Mouse (Mus musculus) limb, embryonic 10.5 days (tissue): ENCODE measurements around the gene Prkaa1. TPM values are rescaled to one million over a fixed set of nuclear protein-coding genes. Genes with fewer than 3 reads are reported as not detected.
"Not testable (repeated sequence)": the region's sequence is repeated elsewhere in the genome, so short reads cannot be mapped to it uniquely, and the experiment has no call there.

ENCODE experiments used
- DNase-seq: peaks from one replicate; pipeline ENCODE4 v3.0.0-alpha.2; 2017; ENCODE audit warnings: low spot score
- H3K27ac ChIP-seq: fragments of 300-500 bp; sonication (generic); 2 replicates; pipeline ENCODE4 v1.5.1; 2016; ENCODE audit warnings: mild to moderate bottlenecking
- H3K27me3 ChIP-seq: fragments of 300-500 bp; sonication (generic); 2 replicates; pipeline ENCODE4 v1.6.1; 2016; ENCODE audit warnings: low read depth, mild to moderate bottlenecking; ENCODE audit not compliant: poor library complexity, severe bottlenecking
- H3K36me3 ChIP-seq: fragments of 300-500 bp; sonication (generic); 2 replicates; pipeline ENCODE4 v1.6.1; 2016; ENCODE audit warnings: mild to moderate bottlenecking, moderate library complexity
- H3K4me1 ChIP-seq: fragments of 300-500 bp; sonication (generic); 2 replicates; pipeline ENCODE4 v1.6.1; 2016
- H3K4me3 ChIP-seq: fragments of 300-500 bp; sonication (generic); 2 replicates; pipeline ENCODE4 v1.5.1; 2016; ENCODE audit warnings: mild to moderate bottlenecking, moderate library complexity
- H3K9me3 ChIP-seq: fragments of 300-500 bp; sonication (generic); replicated peaks from 2 replicates; pipeline ENCODE4 v1.6.1; 2016; ENCODE audit warnings: mild to moderate bottlenecking
- WGBS: fragments of 180-500 bp; shearing (Covaris S2); methylation state at CpG from one replicate; pipeline ENCODE4 v1.1.7; 2016; 5-methylcytosine and 5-hydroxymethylcytosine counted together
- polyA plus RNA-seq: library from polyadenylated mRNA; unstranded; fragments of >200 nt; fragmentation: Nextera tagmentation; extraction: Ambion mirVana; gene quantifications from 2 replicates; pipeline ENCODE4 v1.2.1, GENCODE M21; 2016

Prkaa1 gene
- polyA plus RNA-seq, 1 experiment from 2014 or later = 16.2 TPM

DNA sequence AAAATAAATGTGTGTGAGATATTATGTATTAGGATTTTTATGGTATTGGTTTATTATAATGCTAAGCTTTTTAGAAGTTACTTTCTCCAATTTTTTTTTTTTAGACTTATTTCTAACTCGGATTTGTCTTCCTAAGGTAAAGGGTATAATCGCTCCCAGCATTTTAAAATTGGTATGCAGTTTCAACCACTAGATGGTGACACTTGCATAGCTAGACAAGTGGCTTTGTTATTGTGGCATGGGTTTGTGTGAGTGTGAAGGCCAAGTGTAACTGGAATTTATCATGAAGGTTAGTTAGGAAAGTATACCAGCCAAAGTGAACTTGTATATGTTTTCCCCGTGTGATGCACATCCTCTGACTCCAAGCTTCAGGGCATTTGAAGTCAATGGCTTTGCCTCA is 50.2 kb downstream of the Prkaa1 start:
- Histone ChIP-seq H3K27ac (no peak overlapping the region), H3K27me3 (no peaks in the 10 kb centered on the region), H3K9me3 (no peaks in the 10 kb centered on the region), H3K4me3 (no peak overlapping the region), H3K36me3 (peaks cover 39% of the 10 kb centered on the region), H3K4me1 (no peaks in the 10 kb centered on the region)
- 89% methylated on average over 3 of the region's 3 CpGs for WGBS
- DNase-seq = no peak

DNA sequence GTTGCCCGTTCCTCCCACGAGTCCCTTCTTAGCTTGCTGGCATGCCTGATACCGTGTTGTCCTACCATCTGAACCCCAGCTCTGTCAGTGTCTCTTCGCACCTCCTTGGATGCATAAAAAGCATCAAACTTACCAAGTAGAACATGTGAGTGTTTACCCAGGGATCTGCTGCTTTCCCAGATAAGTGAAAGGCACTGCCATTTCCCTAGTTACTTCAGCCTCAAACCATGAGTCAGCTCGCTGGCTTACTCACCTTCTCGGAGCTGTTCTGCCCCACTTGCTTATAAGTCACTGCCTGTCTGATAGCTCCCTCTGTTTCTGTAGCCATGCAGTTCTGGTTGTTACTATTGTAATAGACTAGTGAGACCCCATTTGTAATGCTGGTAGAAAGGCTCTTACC is 50.8 kb downstream of the Prkaa1 start:
- H3K27me3 ChIP-seq = no peaks in the 10 kb centered on the region
- H3K27ac ChIP-seq = no peak overlapping the region
- H3K36me3 ChIP-seq = peaks cover 37% of the 10 kb centered on the region
- H3K9me3 ChIP-seq = no peaks in the 10 kb centered on the region
- H3K4me1 ChIP-seq = no peaks in the 10 kb centered on the region
- 93% methylated on average over 6 of the region's 6 CpGs for WGBS
- no peak for DNase-seq
- no peak overlapping the region for H3K4me3 ChIP-seq

DNA sequence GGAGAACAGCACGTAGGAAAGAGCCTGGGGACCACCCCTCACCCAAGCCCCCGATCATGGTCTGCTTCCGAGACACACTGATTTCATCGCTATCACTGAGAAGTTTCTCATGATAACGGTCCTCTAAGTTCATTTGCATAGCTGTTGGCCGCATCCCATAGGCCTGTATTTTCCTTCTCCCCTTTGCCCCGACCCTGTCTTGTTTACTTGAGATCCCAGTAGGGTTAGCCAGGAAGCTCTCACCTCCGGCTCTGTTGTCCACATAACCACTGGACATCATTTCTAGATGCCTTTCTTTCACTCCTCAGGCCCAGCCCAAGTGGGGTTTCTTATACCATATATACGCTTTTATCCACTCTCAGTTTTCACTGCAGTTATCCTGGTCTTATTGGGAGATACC is 51.3 kb downstream of the Prkaa1 start:
- Histone ChIP-seq H3K27me3 (no peaks in the 10 kb centered on the region), H3K9me3 (no peaks in the 10 kb centered on the region), H3K4me1 (no peaks in the 10 kb centered on the region), H3K4me3 (no peak overlapping the region), H3K27ac (no peak overlapping the region), H3K36me3 (peaks cover 34% of the 10 kb centered on the region)
- WGBS = 95% methylated on average over 9 of the region's 9 CpGs
- no peak for DNase-seq

DNA sequence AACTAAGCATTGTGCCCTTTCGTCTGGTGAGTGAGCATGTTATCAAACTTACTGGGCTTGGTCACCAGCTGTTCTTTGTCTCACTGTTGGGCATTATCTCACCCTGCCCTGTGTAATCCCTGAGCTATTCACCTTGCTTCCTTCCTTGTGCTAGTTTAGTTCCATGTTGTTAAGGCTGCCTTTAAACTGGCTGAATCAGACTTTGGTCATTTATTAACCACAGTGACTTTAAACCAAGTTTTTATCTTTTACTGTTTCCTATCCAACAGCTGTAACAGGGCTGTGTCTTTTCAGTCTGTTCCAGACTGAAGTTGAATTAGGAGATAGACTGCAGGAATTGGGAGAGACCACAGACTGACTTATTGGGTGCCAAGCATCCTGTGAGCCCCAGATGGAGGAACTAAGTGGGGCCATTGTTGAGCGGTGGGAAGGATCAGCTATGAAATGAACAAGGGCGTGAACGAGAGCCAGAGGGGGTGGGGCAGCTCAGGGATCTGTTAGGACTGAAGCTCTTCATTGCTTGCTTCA is 52.4 kb downstream of the Prkaa1 start:
- Histone ChIP-seq H3K27ac (no peak overlapping the region), H3K27me3 (no peaks in the 10 kb centered on the region), H3K9me3 (no peaks in the 10 kb centered on the region), H3K4me1 (no peaks in the 10 kb centered on the region), H3K36me3 (peaks cover 27% of the 10 kb centered on the region), H3K4me3 (no peak overlapping the region)
- WGBS = 81% methylated on average over 4 of the region's 4 CpGs
- DNase-seq = no peak

DNA sequence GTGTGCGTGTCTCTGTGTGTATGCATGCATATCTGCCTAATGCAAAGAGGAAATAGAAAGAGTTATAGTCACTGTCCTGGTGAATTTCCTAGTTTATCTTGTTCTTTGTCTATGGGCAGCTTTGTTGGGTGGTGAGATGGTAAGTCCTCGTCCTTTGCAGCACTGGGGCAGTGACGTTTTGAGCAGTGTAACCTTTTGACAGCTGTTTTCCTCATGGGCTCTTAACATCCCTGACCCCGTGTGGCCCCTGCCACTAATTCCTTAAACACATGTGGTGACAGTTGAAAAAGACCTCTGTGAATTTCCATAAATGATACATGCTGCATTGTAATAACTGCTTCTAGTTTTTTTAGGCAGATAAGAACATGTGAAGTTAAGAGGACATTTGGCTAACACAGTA is 53.0 kb downstream of the Prkaa1 start:
- Histone ChIP-seq H3K36me3 (peaks cover 21% of the 10 kb centered on the region), H3K9me3 (no peaks in the 10 kb centered on the region), H3K27me3 (no peaks in the 10 kb centered on the region), H3K4me1 (no peaks in the 10 kb centered on the region), H3K27ac (no peak overlapping the region), H3K4me3 (no peak overlapping the region)
- WGBS = 71% methylated on average over 4 of the region's 4 CpGs
- DNase-seq = no peak

DNA sequence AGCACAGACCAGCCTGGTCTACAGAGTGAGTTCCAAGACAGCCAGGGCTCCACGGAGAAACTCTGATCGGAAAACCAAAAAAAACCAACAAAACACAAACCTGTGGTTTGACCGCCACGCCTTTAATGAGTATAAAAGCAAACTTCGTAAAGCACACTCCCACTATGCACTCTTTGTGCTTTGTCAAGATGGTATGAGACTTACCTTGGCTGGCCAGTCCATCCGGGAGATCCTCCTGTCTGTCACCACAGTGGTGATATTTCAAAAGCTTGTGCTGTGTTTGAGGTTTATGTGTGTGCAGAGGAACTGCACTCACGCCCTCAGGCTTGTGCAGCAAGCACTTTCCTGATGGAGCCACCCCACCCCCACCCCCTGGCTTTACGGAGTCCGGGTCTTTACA is 61.6 kb downstream of the Prkaa1 start:
- no peak for DNase-seq
- Histone ChIP-seq H3K27me3 (no peaks in the 10 kb centered on the region), H3K4me1 (no peaks in the 10 kb centered on the region), H3K9me3 (no peaks in the 10 kb centered on the region), H3K36me3 (peaks cover 8% of the 10 kb centered on the region), H3K4me3 (no peak overlapping the region), H3K27ac (no peak overlapping the region)
- WGBS = 87% methylated on average over 9 of the region's 9 CpGs

DNA sequence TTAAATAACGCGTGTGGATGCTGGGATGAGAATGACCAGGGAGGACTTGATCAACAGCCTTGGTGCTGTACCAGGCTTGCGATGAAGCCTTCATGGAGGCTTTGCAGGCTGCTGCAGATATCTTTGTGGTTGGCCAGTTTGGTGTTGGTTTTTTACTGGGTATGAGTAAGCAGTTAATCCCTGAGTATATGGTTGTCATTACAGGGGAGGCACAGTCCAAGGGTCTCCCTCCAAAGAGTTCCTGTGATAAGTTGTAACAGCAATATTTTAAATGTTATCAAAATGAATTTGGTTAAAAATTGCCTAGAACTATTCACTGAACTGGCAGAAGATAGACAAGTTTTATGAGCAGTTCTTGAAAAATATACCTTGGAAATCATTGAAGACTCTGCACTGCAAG is 65.5 kb downstream of the Prkaa1 start:
- H3K9me3 ChIP-seq = no peaks in the 10 kb centered on the region
- no peak overlapping the region for H3K4me3 ChIP-seq
- no peak for DNase-seq
- H3K27me3 ChIP-seq = no peaks in the 10 kb centered on the region
- no peak overlapping the region for H3K27ac ChIP-seq
- 96% methylated on average over 3 of the region's 3 CpGs for WGBS
- H3K4me1 ChIP-seq = no peaks in the 10 kb centered on the region
- H3K36me3 ChIP-seq = peaks cover 5% of the 10 kb centered on the region; the same call in 1 of the 2 replicates

DNA sequence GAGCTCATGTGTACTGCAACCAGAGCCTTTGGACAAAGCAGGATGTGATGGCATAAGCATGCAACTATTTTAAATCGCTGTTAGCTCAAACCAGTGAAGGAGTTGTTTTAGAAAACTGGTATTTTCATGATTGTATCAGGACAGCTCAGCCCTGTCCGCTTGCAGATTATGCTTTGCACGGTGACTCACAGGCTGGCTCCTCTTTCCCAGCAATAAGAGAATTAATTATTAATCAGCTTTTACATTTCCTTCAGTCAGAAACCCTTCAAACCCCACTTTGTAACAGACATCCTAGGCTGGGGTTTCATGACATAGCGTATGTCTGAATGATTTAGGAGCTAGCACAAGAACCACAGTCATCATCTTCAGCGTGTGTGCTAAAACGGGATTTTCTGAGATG is 76.8 kb downstream of the Prkaa1 start:
- H3K4me1 ChIP-seq = no peaks in the 10 kb centered on the region
- H3K27ac ChIP-seq = no peak overlapping the region
- no peaks in the 10 kb centered on the region for H3K9me3 ChIP-seq
- no peaks in the 10 kb centered on the region for H3K27me3 ChIP-seq
- no peak for DNase-seq
- WGBS = 96% methylated on average over 6 of the region's 6 CpGs
- H3K4me3 ChIP-seq = no peak overlapping the region
- peaks cover 6% of the 10 kb centered on the region; the same call in 1 of the 2 replicates for H3K36me3 ChIP-seq

DNA sequence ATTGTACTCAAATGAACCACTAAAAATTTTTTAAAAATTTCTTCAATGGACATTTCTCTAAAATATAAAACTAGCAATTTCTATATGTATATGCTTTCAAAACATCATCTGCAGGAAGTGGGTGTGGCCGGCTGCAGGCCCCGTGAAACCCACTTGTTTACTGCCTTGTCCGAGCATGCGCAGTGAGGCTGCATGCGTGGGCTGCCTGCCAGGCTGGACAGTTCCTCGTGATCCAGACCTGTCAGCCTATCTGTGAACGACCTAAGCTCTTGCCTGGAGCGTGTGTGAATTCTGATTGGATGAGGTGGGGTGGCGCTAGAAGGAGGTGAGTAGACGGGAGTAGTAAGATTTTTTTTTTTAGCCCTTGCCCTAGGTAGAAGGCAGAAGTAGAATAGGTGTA is 87.1 kb downstream of the Prkaa1 start:
- H3K36me3 ChIP-seq, DNase-seq, H3K27ac ChIP-seq, H3K27me3 ChIP-seq, H3K4me3 ChIP-seq, H3K4me1 ChIP-seq, H3K9me3 ChIP-seq: not testable (repeated sequence)
- WGBS = 86% methylated on average over 10 of the region's 10 CpGs

Other genes starting within 250 kb of the Prkaa1 start
- gene Mroh2b, start 245.1 kb upstream of the Prkaa1 start, polyA plus RNA-seq = not detected in 2 replicates
- 0.05 TPM in 1 of 2 replicates, not detected in the other for gene C7, start 80.1 kb upstream of the Prkaa1 start, polyA plus RNA-seq
- gene Card6, start 35.3 kb upstream of the Prkaa1 start, polyA plus RNA-seq = 0.49 and 0.95 TPM in 2 replicates
- gene Rpl37, start 27.2 kb upstream of the Prkaa1 start, polyA plus RNA-seq = 460 and 572 TPM in 2 replicates
- gene Ttc33, start 41.7 kb downstream of the Prkaa1 start, polyA plus RNA-seq = 35.4 and 37.2 TPM in 2 replicates
- 0.84 and 1.4 TPM in 2 replicates for gene Ptger4, start 100.3 kb downstream of the Prkaa1 start, polyA plus RNA-seq